Mouse (Mus musculus) c-Kit-positive CD71-positive TER-119-negative erythroid progenitor cells, embryonic 14.5 days (primary cell): Measurements from ENCODE around the gene C2cd4a.

Source experiments
- DNase-seq: peaks from one replicate; pipeline ENCODE4 v3.0.0-alpha.2; 2013; ENCODE audit warnings: low read depth

The C2cd4a gene

GRCm38 (mm10) chr9:67792405-67792804, 39.7 kb downstream of the C2cd4a start:
- no peak for DNase-seq

GRCm38 (mm10) chr9:67787671-67788070, 44.5 kb downstream of the C2cd4a start:
- DNase-seq = no peak

GRCm38 (mm10) chr9:67786311-67786710, 45.8 kb downstream of the C2cd4a start:
- DNase-seq = no peak

- DNase-seq = no peak
These were observed 48.2 kb downstream of the C2cd4a start for GRCm38 (mm10) chr9:67783925-67784324.

GRCm38 (mm10) chr9:67783464-67783863, 48.7 kb downstream of the C2cd4a start:
- no peak for DNase-seq

- no peak for DNase-seq
These were observed 49.3 kb downstream of the C2cd4a start for GRCm38 (mm10) chr9:67782786-67783185.
